Mouse (Mus musculus) lung, postnatal 25 days (tissue): ENCODE results near the gene Inpp5e.
A peak's percentile ranks its signal among the peaks of the same experiment; 100 is the strongest.
"Not testable (repeated sequence)": the region's sequence is repeated elsewhere in the genome, so short reads cannot be mapped to it uniquely, and the experiment has no call there.

Experiments used
- DNase-seq: peaks from one replicate; pipeline ENCODE4 v3.0.0; 2022; ENCODE audit warnings: low spot score

Inpp5e gene

DNA sequence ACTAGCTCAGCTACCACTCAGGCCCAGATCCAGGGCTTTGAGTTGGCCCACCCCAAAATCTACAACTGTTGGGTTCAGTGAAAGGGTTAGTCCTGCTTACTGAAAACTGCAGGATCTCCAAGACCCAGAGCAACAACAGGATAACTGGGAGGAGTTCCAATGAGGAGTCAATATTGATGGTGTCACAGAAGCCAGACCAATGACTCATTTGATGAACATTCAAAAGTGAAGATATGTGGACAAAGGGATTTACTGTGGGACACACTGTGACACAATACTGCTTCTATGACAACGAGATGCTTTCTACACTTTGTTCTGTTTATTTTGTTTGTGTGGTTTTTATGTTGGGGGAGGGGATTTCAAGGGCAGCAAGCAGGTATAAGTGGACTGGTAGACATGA lies 9.1 kb upstream of the Inpp5e start:
- DNase-seq, result no peak

DNA sequence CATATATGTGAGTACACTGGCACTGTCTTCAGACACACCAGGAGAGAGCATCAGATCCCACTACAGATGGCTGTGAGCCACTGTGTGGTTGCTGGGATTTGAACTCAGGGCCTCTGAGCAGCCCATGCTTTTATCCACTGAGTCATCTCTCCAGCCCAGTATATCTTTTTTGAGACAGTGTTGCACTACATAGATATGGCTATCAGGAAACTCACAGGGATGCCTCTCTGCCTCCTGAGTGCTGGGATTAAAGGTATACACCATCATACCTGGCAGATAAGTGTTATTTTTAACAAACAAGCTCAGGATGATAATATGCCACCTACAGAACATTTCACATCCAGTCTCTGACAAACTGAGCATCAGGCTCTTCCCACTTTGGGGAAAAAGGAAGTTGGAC lies 8.1 kb upstream of the Inpp5e start:
- no peak for DNase-seq

DNA sequence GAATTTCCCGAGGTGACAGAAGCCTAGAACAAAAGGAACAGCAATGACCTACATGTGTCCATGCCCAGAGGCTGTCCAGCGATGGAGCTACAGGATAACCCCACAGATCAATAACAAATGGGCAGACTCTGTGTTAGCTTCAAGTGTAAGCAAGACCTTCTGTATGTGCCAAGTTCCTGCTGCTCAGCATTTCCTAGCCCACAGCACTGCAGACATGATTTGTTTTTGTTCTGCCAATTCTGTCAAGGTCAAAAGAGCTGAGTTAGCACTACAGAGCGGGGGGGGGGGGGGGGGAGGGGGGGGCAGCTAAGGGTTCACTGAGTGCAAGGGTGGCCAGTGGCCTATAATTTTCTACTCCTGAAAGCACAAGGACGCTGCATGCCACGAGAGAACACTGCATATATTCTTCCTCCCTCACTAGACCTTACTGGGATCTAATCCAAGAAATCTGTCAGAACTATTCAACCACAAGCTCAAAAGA lies 2.0 kb upstream of the Inpp5e start:
- DNase-seq, result no peak

DNA sequence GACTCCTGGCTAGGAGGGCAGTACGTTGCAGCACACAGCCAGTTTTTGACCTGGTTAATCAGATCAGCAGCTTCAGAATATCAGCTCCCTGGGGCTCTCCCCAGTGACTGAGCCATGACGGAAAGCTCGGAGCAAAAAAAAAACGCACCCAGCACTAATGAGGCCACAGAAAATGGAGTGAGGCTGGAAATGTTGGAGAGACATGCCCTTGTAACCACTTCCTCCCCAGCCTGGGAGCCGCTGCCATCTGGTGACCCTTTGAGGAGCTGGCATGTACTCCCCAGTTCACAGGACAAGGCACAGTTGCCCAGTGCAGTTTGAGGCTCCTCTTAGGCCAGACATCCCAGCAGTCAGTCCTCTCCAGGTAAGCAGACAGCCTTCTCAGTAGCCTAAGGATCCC lies 1.1 kb upstream of the Inpp5e start:
- DNase-seq, result no peak

DNA sequence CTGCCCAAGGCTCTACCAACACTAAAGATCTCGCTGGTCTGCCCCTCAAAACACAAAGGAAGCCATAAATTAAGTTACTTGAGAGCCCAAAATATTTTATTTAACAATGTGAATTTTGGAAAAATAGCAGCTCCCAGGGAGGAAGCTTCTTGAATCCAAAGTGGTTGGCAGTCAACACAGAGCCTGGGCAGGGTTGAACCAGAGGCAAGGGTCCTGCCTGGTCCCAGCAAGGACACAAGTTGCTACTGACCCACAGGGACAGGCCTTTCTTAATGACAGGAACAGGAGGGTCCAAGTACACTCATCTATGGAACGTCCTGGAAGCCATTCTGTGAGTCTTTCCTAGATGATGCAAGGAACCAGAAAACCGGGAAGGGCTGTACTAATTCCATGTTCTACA lies 359 bp upstream of the Inpp5e start:
- DNase-seq, result no peak

DNA sequence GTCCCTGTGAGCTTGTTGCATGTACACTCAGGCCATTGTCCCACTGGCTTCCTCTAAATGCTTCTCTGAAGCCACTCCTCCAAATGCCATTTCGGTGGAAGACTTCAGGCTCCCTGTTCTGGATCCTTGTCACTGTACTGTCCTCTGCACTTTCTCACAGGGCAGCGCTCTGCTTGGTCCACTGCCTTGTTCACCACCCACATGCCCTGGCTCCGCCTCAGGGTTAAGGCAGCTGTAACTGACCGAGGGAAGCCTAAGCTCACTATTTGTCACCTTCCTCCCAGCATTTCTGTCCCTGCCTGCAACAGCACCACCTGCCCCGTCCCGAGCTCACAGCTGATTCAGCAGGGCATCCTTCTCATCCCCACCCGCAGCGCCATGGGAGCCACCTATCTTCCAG lies 5.7 kb downstream of the Inpp5e start:
- DNase-seq, result no peak

- no peak for DNase-seq
These were observed 6.7 kb downstream of the Inpp5e start for GRCm38 (mm10) chr2:26402265-26402664.

- no peak for DNase-seq
These were observed 8.0 kb downstream of the Inpp5e start for GRCm38 (mm10) chr2:26401023-26401422.

- DNase-seq, result no peak
These were observed 8.7 kb downstream of the Inpp5e start for GRCm38 (mm10) chr2:26400296-26400695.

DNA sequence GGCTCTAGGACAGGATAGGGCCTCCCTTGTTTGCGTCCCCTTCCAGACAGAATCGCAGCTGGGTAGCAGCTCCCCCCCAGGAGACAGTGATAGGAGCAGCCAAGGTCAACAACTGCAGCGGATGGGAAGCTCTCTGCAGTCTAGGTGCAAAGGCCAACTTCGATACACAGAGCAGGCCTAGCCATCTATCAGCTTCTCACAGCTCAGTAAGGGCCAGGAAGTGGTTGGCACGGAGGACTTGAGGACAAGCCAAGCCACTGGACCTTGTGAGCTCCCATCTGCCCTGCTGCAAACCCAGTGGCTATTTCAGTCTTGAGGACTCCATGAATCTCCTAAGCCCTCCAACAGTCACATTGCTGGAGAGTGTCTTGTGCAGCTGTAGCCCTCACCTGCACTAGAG lies 9.4 kb downstream of the Inpp5e start:
- no peak for DNase-seq

GRCm38 (mm10) chr2:26398978-26399377 lies 10.0 kb downstream of the Inpp5e start:
- no peak for DNase-seq

DNA sequence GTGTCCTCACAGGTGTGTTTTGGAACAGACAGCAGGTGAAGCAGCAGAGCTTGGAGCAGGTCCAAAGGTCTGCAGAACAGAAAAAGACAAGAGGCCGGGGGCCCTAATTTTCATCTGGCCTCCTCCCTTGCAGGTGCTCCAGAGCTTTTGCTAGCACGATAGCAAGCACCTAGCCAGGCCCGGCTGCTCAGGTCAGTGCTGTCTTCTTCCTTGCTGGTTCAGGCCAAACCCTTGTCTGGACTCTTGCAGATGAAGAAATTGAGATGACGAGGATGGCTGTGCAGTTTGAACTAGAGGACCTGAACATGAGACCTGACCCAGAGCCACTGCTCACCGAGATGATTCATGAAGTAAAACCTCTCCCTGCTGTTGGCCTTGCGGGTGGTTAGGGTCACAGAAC lies 17.4 kb downstream of the Inpp5e start:
- DNase-seq, result no peak

DNA sequence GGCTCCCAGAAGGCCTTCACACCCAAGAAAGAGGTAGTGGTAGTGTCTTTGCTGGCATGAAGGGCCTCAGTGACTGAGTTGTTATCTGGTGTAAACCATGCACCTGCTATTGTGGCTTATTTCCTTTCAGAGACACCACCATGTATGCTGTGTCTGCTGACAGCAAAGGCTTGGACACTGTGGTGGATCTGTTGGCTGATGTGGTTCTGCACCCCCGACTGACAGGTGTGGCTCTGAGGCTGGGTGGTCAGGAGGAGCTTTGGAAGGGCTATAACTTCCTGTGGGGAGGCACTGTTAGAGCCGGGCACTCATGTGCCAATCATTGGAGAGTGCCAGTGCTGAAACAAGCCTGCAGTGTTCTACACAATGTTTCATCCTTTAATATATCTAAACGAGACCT lies 18.0 kb downstream of the Inpp5e start:
- no peak for DNase-seq

DNA sequence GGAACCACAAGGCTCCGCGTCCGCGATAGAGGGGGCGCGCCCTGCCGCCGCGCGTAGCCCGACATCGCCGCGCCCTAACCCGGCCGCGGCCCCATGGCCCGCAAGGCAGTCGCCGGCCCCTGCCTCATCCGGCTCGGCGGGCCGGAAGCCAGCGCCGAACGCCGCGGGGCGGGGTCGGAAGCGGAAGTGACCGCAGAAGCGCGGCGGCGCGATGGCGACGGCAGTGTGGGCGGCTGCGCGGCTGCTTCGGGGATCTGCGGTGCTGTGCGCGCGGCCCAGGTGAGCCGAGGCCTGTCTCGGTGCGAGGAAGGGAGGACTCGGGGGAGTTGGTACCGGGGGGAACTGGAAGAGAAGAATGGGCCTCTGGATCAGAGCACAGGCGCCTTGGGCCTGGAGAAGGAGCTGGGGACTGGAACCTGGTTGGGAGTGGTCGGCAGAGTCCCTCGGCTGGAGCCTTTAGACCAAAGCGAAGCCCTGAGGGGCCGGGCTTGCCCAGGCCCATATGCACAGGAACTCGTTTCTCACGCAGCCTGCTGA lies 19.8 kb downstream of the Inpp5e start, which contains the start of the genes Entr1 and Pmpca:
Entr1 (minus strand) TSS at position 163 of the 537 bp plus-strand sequence.
Pmpca (plus strand) TSS at position 186 of the 537 bp plus-strand sequence.
- peak; percentile 77 for DNase-seq

GRCm38 (mm10) chr2:26388682-26389153 lies 20.3 kb downstream of the Inpp5e start:
- DNase-seq, result no peak

DNA sequence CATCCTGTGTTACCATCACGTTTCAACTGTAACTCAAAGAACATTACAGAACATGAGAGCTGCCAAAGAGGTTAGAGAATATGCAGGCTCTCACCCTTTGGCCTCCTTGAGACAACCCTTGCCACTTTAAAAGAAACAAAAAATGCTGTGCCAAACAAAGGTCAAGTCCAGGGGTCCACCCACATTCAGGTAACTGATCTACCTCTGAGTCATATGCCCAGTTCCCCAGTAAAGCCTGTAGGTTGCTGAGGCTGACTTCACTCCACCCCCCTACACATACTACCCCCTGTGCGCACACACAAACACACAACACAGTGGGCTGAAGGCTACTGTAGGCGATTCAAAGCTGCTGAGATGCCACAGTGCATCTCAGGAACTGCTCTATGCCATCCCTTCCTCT lies 21.3 kb downstream of the Inpp5e start:
- DNase-seq, result no peak

- DNase-seq, result not testable (repeated sequence)
These were observed 28.1 kb downstream of the Inpp5e start for GRCm38 (mm10) chr2:26380871-26381270.

DNA sequence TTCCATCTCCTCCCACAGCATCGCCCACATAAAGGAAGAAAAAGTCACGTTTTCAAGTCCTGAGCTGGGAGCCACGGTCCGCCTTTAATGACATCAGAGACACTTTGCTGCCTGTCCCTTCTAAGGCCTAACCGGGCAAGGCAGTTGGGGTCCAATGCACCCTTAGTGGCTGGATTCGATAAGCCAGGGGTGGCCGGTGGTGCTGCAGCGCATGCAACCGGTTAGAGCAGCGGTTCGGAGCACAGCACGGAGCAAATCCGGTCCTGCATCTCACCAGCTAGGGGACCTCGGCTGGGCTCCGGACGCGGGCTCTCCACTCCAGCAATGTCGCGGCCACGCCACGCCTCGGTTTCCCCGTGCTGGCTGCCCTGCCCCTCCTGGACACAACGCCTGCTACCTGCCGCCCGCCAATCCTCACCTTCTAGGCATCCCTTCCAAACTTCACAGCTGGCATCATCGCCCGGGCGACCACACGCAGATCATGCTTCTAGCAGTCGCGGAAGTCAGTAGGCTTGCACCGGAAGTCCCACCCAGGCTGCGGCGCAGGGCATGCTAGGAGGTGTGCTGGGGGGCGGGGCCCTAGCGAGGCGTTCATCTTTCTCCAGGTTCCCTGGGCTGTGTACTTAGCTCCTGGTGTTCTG lies 28.8 kb downstream of the Inpp5e start, which contains the start of gene Snapc4:
Snapc4 (minus strand) TSS at position 523 of the 641 bp plus-strand sequence.
- peak; percentile 81 for DNase-seq

DNA sequence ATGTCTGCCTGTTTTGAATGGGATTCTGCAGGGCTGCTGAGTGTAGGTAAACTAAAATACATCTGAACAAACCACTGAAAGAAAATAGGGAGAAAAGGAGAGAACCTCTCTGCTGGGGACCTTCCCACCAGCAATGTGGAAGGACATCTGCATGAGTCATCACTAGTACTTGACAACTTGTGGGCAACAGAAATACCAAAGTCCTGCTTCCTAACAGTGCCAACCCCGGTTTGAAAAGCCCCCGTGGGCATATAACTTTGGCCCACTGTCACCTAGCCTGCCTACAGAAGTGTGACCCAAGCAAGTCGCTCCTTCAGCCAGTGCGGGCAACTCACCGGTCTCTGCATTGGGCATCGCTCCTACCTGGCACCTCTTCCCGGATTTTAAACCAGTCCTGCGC lies 36.6 kb downstream of the Inpp5e start:
- no peak for DNase-seq

DNA sequence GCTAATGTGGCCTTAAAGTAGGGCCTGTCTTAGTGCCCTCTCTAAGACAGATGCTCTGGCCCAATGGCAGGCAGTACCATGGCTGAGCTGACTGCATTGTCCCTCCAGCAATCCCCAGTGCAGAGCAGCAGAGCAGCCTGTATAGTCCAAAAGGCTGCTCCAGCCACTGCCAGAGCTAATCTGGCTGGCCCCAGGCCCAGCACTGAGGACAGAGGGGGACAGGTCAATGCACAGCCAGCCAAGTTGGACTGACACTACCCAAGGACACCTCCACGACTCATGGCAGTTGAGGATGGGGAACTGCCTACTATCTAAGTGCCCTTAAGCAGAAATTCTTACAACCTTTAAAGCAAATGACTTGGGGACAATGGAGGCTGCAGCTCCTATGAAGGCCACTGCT lies 40.4 kb downstream of the Inpp5e start:
- no peak for DNase-seq

- no peak for DNase-seq
These were observed 41.1 kb downstream of the Inpp5e start for GRCm38 (mm10) chr2:26367911-26368310.

DNA sequence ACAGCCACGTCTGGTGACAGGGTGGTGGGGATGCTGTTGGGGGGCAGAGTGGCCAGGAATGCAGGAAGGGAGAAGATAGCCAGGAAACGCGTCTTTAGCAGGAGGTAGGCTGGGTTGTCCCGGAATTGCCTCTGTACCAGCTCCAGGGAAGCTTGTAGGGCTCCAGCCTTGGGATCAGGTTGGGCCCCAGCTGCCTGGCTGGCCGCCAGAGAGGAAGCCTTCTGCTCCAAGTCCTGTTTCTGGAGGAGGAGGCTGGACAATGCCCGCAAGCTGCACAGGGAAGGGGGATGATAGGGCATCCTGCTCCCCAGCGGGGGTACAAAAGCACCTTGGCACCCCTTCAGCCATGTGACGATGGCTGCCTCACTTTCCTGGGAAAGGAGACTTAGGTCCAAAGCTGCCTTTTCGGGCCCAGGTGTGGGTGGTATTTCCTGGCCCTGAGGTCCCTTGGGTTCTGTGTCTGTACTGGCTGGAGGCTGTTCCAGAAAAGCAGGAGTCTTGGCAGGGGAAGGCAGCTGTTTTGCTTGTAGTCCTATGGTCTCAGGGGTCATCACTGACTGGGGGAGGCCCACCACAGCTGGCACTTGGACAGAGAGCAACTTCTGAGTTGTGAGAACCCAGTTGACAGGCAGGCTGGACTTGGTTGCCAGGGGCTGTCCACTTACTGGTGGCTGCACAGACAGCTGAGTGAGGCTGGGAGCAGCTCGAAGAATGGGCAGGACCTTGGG lies 44.1 kb downstream of the Inpp5e start:
- peak; percentile 39 for DNase-seq

- no peak for DNase-seq
These were observed 45.5 kb downstream of the Inpp5e start for GRCm38 (mm10) chr2:26363481-26363880.
